Mouse (Mus musculus) lung, embryonic 15.5 days (tissue): ENCODE data around the gene Ang5. TPM values are rescaled to one million over a fixed set of nuclear protein-coding genes. Genes with fewer than 3 reads are reported as not detected.
"Not testable (repeated sequence)": the region's sequence is repeated elsewhere in the genome, so short reads cannot be mapped to it uniquely, and the experiment has no call there.

Source experiments
- ATAC-seq: fragments of 200-750 bp; cut with Nextera tagmentation; 2 replicates; pipeline ENCODE4 v1.8.0; 2017; ENCODE audit warnings: moderate number of reproducible peaks, borderline replicate concordance; ENCODE audit not compliant: low FRiP score, low TSS enrichment; ENCODE audit errors: extremely low read depth
- H3K27ac ChIP-seq: fragments of 300-500 bp; sonication (generic); 2 replicates; pipeline ENCODE4 v1.5.1; 2015; ENCODE audit warnings: moderate library complexity, mild to moderate bottlenecking, inconsistent platforms
- H3K27me3 ChIP-seq: fragments of 300-500 bp; sonication (generic); 2 replicates; pipeline ENCODE4 v1.6.1; 2015; ENCODE audit warnings: inconsistent platforms
- H3K36me3 ChIP-seq: fragments of 300-500 bp; sonication (generic); 2 replicates; pipeline ENCODE4 v1.6.1; 2015; ENCODE audit warnings: inconsistent platforms
- H3K4me1 ChIP-seq: fragments of 300-500 bp; sonication (generic); 2 replicates; pipeline ENCODE4 v1.6.1; 2015; ENCODE audit warnings: inconsistent platforms
- H3K4me2 ChIP-seq: fragments of 300-500 bp; sonication (generic); 2 replicates; pipeline ENCODE4 v1.6.1; 2015; ENCODE audit warnings: inconsistent platforms, mild to moderate bottlenecking, moderate library complexity
- H3K4me3 ChIP-seq: fragments of 300-500 bp; sonication (generic); 2 replicates; pipeline ENCODE4 v1.5.1; 2015; ENCODE audit warnings: mild to moderate bottlenecking, inconsistent platforms
- H3K9ac ChIP-seq: fragments of 300-500 bp; sonication (generic); 2 replicates; pipeline ENCODE4 v1.6.1; 2015; ENCODE audit warnings: inconsistent platforms
- H3K9me3 ChIP-seq: fragments of 300-500 bp; sonication (generic); 2 replicates; pipeline ENCODE4 v1.6.1; 2016; ENCODE audit warnings: inconsistent platforms
- whole genome bisulfite sequencing: fragments of 180-500 bp; shearing (Covaris S2); methylation state at CpG from one replicate; pipeline ENCODE4 v1.1.7; 2015; 5-methylcytosine and 5-hydroxymethylcytosine counted together
- polyA plus RNA-seq: library from polyadenylated mRNA; unstranded; fragments of >200 nt; fragmentation: Nextera tagmentation; extraction: Ambion mirVana; gene quantifications from 2 replicates; pipeline ENCODE4 v1.2.1, GENCODE M21; 2015

The Ang5 gene
- not detected in 2 replicates for polyA plus RNA-seq

DNA sequence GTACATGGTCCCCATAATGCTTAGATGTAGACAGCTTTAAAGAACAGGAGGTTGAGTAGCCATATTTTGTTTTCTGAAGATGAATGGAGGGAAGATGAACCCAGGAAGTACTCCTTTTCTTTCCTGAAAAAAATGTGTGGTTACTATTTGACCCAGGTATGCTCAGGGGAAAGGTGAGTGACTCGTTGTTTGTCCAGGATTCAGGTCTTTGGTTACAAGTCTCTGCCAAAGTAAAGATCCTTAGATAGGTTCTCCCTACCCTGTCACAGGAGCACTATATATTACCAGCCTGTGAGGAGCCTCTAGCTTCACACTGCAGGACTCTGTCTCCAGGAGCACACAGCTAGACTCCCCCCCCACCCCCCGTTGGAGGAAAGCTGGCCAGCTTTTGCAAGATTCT, at the start of gene Ang5:
Ang5 (plus strand) TSS at position 301 of the 400 bp plus-strand sequence.
- H3K27me3 ChIP-seq, H3K4me3 ChIP-seq, H3K36me3 ChIP-seq, H3K4me2 ChIP-seq, H3K4me1 ChIP-seq, H3K9me3 ChIP-seq, H3K27ac ChIP-seq, H3K9ac ChIP-seq, ATAC-seq: not testable (repeated sequence)
- no CpG with 5 or more reads among the region's 2 CpGs for WGBS

DNA sequence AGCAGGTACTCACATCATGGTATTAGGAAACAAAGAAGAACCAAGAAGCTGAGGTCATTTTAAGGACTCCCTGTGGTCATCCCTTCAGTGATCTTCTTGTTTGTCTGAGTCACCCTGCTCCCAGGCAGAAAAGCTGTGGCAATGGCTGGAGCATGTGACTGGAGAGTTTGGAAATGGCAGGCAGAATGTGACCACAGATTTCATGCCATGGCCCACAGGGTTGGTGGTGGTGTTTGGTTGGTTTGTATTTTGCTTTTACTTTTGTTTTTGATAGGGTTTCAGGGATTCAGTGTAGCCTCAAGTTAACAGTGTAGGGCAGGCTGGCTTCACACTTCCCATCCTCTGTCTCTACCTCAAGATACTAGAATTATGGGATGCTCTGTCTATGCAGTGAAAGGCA, 38.7 kb upstream of the Ang5 start:
- H3K4me1 ChIP-seq, H3K27me3 ChIP-seq, H3K36me3 ChIP-seq, H3K9ac ChIP-seq, ATAC-seq, H3K4me2 ChIP-seq, H3K4me3 ChIP-seq, H3K27ac ChIP-seq, H3K9me3 ChIP-seq: not testable (repeated sequence)

DNA sequence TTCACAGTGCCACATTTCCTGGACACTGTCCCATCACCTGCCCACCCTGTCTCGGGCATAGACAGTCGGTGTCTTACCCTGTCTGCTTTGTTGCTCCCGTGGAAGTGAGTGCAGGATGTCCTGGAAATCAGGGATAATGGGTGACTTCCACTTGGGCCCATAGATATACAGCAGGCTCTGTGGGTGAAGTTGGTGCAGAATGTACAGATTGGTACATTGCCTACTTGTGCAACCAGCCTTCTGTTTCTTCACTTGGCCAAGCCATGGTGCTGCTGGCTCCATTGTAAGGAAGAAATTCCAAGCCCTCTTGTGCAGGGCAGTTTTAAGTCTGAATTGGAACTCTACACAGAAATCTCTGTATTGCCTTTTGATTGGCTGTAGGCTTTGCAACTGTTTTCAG, 33.4 kb upstream of the Ang5 start, which contains the start of gene Ear10:
Ear10 (minus strand) TSS at position 101 of the 400 bp plus-strand sequence.
- not testable (repeated sequence) for H3K4me2 ChIP-seq, H3K9me3 ChIP-seq, H3K27me3 ChIP-seq, H3K27ac ChIP-seq, H3K36me3 ChIP-seq, H3K4me3 ChIP-seq, H3K9ac ChIP-seq, ATAC-seq, H3K4me1 ChIP-seq
- 79% methylated on average over 3 of the region's 3 CpGs for WGBS

DNA sequence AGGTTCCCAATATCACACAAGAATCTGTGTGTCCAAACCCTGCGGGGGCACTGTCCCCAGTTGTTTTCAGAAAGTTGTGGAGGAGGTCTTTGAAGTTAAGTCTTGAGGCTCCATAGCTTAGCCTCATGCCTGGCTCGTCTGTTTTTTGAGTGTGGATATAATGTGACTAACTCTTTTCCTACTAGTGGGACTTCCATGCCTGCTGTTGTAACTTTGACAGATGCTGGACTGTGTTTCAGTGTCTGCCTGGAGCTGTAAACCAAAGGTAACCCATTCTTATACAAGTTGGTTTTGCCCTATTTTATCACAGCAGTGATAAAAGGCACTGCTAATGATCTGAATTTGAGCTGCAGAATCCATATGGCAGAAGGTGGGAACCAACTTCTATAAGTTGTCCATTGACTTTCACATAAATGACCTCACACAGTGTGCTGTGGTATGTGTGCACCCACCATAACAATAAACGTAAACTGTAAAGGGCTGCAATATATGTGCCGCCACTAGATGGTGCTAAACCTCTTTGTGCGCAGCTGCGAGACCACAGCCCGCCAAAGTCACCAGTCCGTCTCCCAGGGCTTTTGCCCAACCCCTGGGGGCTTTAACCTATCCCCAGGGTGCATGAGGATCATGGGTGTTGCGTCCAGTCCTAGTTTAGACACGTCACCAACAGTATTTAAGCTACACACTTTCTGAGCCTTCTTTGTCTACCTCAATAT, 32.0 kb upstream of the Ang5 start, which contains the start of gene Gm8113:
Gm8113 (plus strand) TSS at position 703 of the 716 bp plus-strand sequence.
- 7% methylated on average over 10 of the region's 10 CpGs for WGBS
- peak within 1 kb of the TSS; percentile 95 for H3K27ac ChIP-seq
- not testable (repeated sequence) for H3K36me3 ChIP-seq, H3K9me3 ChIP-seq, H3K27me3 ChIP-seq, H3K4me1 ChIP-seq
- peak within 1 kb of the TSS; percentile 54 for H3K4me2 ChIP-seq
- peak within 1 kb of the TSS; percentile 50 for H3K4me3 ChIP-seq
- H3K9ac ChIP-seq: peak within 1 kb of the TSS; percentile 63
- peak; percentile 95 for ATAC-seq

GRCm38 (mm10) chr14:43925404-43925950, 31.4 kb upstream of the Ang5 start:
- peak overlapping the region; percentile 95 for H3K27ac ChIP-seq
- ATAC-seq: peak; percentile 81; the same call in 1 of the 2 replicates
- H3K4me2 ChIP-seq: peak overlapping the region; percentile 54
- H3K27me3 ChIP-seq, H3K4me1 ChIP-seq, H3K36me3 ChIP-seq, H3K9me3 ChIP-seq: not testable (repeated sequence)
- peak overlapping the region; percentile 50 for H3K4me3 ChIP-seq
- peak overlapping the region; percentile 63 for H3K9ac ChIP-seq
- WGBS: 4% methylated on average over 21 of the region's 21 CpGs

- H3K27ac ChIP-seq, H3K9me3 ChIP-seq, H3K4me1 ChIP-seq, H3K9ac ChIP-seq, H3K4me2 ChIP-seq, H3K36me3 ChIP-seq, H3K4me3 ChIP-seq, H3K27me3 ChIP-seq, ATAC-seq: not testable (repeated sequence)
- WGBS: 12% methylated on average over 8 of the region's 8 CpGs
These were observed 23.9 kb upstream of the Ang5 start for GRCm38 (mm10) chr14:43932991-43933390.

DNA sequence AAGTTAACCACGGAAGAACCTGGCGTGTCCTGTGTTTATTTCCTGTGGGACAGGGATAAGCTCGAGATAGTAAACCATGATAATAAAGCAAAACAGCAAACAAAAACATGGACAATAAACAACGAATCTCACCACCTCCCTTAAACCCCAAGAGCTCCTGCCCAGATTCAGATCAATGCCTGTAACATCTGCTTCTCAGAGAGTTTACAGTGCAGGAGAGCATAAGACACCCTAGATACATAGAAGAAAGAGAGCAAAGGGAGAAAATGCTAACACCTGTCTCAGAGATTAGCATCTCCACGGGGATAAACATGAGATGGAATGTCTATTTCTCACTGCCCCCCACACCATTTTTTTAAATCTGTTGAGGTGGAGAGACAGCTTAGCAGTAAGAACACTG, 23.5 kb upstream of the Ang5 start:
- not testable (repeated sequence) for H3K4me1 ChIP-seq, H3K9ac ChIP-seq, ATAC-seq, H3K27ac ChIP-seq, H3K4me2 ChIP-seq, H3K4me3 ChIP-seq, H3K9me3 ChIP-seq, H3K36me3 ChIP-seq, H3K27me3 ChIP-seq
- 43% methylated on average over 5 of the region's 5 CpGs for WGBS

- H3K9me3 ChIP-seq, H3K36me3 ChIP-seq, H3K27me3 ChIP-seq, H3K4me2 ChIP-seq, H3K9ac ChIP-seq, H3K4me3 ChIP-seq, H3K4me1 ChIP-seq, ATAC-seq, H3K27ac ChIP-seq: not testable (repeated sequence)
- WGBS: 29% methylated on average over 2 of the region's 2 CpGs
These were observed 3.5 kb upstream of the Ang5 start for GRCm38 (mm10) chr14:43953382-43953781.

DNA sequence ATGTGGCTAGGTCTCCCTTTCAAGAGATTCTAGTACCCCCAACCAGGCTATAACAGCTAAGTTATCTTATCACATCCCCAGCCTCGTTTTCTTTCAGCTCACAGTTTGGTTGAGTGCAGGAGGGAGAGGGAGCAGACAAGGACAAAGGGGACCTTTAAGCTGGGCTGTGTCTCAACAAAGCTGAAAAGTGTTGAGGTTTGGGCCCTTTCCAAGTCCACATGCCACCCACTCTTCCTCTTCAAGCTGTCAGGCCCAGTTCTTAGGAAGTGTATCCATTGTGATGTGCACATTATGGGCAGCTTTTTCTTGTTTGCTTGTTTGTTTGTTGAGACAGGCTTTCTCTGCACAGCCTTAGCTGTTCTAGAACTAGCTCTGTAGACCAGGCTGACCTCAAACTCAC, 1.8 kb upstream of the Ang5 start:
- no CpG with 5 or more reads among the region's 1 CpGs for WGBS
- H3K9ac ChIP-seq, H3K27ac ChIP-seq, H3K4me1 ChIP-seq, H3K9me3 ChIP-seq, ATAC-seq, H3K36me3 ChIP-seq, H3K27me3 ChIP-seq, H3K4me2 ChIP-seq, H3K4me3 ChIP-seq: not testable (repeated sequence)

DNA sequence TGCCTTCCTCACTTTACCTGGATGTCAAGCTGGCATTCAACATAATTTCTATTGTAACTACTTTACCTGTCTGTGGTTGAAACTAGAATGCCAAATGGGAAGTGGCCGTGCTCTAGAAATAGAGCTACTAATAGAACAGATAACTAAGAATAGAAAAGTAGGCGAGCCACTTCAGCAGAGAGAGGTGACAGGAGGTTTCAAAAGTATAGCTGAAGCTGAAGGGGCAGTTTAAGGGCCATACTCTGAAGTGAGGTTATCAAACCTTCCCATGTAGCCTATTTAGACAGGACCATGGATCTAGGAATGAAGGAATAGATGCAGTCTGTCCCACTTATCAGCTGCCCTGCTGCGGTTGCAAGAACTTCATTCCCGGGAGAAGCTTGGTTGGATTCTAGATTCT, 26.6 kb downstream of the Ang5 start:
- ATAC-seq: no peak
- Histone ChIP-seq H3K9ac (no peak overlapping the region), H3K4me1 (no peaks in the 10 kb centered on the region), H3K36me3 (no peaks in the 10 kb centered on the region), H3K27me3 (no peaks in the 10 kb centered on the region), H3K9me3 (no peaks in the 10 kb centered on the region), H3K4me3 (no peak overlapping the region), H3K27ac (no peak overlapping the region), H3K4me2 (no peak overlapping the region)
- WGBS: 44% methylated on average over 4 of the region's 4 CpGs

GRCm38 (mm10) chr14:43983897-43984296, 27.0 kb downstream of the Ang5 start:
- no peak overlapping the region for H3K27ac ChIP-seq

DNA sequence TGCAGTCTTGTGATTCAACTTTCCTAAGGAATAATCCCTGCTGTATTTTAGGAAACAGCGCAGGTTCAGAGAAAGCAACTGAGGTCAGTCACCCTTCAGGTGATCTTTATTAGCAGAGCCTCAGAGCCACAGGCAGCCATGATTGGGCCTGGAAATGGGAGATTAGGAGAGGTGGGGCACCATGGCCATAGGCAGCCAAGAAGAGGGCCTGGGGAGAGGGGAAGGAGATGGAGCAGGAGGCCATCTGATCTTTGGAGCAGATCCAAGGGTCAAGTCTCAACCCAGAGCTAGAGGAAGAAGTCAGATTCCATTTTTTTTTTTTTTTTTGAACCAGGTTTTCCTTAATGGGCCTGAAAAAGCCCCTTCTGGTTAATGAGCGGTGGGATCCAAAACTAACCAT, 29.3 kb downstream of the Ang5 start:
- H3K4me2 ChIP-seq: no peak overlapping the region
- WGBS: 79% methylated on average over 2 of the region's 2 CpGs

More at GRCm38 (mm10) chr14:43983897-43984296, 27.0 kb downstream of the Ang5 start:
- 0% methylated on average over 3 of the region's 4 CpGs for WGBS
- Histone ChIP-seq H3K4me1 (no peaks in the 10 kb centered on the region), H3K9me3 (no peaks in the 10 kb centered on the region), H3K4me3 (no peak overlapping the region), H3K4me2 (no peak overlapping the region), H3K27me3 (no peaks in the 10 kb centered on the region), H3K9ac (no peak overlapping the region), H3K36me3 (no peaks in the 10 kb centered on the region)
- ATAC-seq: no peak

More for the DNA sequence above, 29.3 kb downstream of the Ang5 start:
- Histone ChIP-seq H3K4me1 (no peaks in the 10 kb centered on the region), H3K4me3 (no peak overlapping the region), H3K27ac (no peak overlapping the region), H3K9ac (no peak overlapping the region), H3K36me3 (no peaks in the 10 kb centered on the region), H3K9me3 (no peaks in the 10 kb centered on the region), H3K27me3 (no peaks in the 10 kb centered on the region)
- ATAC-seq: no peak
